Mouse (Mus musculus) erythroblast, adult 5-6 weeks (primary cell): ENCODE results near the gene Scp2d1. TPM values are rescaled to one million over a fixed set of nuclear protein-coding genes. Genes with fewer than 3 reads are reported as not detected.

Experiments used
- total RNA-seq, 2 experiments: library from RNA; stranded (forward) in 1 of 2; stranded (reverse) in 1 of 2; fragments of 150-400 nt in 1 of 2; fragments of 200-764, 138-1000 nt in 1 of 2; gene quantifications; 2 replicates each; pipeline versions ENCODE4 v1.2.3 to v1.2.4; 2015 to 2017; ENCODE audit warnings: low replicate concordance in 2 of 2

Gene Scp2d1
- total RNA-seq, 2 experiments from 2014 or later: not detected

Other genes starting within 250 kb of the Scp2d1 start
- gene Smim26, start 229.6 kb upstream of the Scp2d1 start, total RNA-seq (2015; ENCODE audit: low replicate concordance): 6.1 and 15.4 TPM in 2 replicates
- gene Smim26, start 229.6 kb upstream of the Scp2d1 start, total RNA-seq (2017; ENCODE audit: low replicate concordance): not detected in 2 replicates
- gene Dtd1, start 223.8 kb upstream of the Scp2d1 start, total RNA-seq (2015; ENCODE audit: low replicate concordance): 1.2 and 3.1 TPM in 2 replicates
- gene Dtd1, start 223.8 kb upstream of the Scp2d1 start, total RNA-seq (2017; ENCODE audit: low replicate concordance): 6.0 and 10.4 TPM in 2 replicates